Mouse (Mus musculus) WW6 (cell line): Measurements from ENCODE around the gene Eml1.
"Not testable (repeated sequence)": the region's sequence is repeated elsewhere in the genome, so short reads cannot be mapped to it uniquely, and the experiment has no call there.

Experiments used
- DNase-seq: peaks from one replicate; pipeline ENCODE4 v3.0.0-alpha.2; 2013; ENCODE audit warnings: low read depth, low spot score

Gene Eml1

GRCm38 (mm10) chr12:108474440-108474839, 103.7 kb downstream of the Eml1 start:
- no peak for DNase-seq

GRCm38 (mm10) chr12:108478714-108479113, 108.0 kb downstream of the Eml1 start:
- no peak for DNase-seq

DNA sequence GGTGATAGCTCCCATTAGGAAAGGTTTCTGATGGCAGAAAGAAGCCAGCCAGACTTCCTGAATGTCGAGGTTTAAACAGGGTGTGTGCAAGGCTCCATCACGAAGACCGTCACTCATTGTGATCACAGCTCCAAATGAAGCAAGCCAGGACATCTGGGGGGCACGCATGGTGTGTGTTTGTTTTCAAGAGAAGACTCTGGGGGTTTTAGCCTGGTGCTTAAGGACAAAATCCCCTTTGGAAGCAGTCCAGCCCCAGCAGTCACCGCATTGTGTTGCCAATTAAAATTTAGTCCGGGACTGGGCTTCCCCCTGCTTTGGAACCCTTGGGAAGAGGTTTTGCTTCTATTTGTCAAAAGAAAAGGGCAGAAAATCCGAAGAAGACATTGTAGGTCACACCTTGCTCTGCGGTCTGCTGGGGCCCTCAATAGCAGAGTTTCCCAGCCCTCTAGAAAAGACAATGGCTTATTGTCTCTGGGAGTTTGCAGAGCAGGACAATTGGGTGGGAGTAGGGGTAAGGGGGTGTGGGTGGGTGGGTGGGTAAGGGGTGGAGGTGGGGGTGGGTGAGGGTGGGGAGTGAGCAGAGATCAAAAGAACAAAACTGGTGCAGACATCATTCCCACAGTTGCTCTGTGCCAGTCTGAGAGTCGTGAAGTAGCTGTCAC, 110.1 kb downstream of the Eml1 start:
- DNase-seq: no peak

DNA sequence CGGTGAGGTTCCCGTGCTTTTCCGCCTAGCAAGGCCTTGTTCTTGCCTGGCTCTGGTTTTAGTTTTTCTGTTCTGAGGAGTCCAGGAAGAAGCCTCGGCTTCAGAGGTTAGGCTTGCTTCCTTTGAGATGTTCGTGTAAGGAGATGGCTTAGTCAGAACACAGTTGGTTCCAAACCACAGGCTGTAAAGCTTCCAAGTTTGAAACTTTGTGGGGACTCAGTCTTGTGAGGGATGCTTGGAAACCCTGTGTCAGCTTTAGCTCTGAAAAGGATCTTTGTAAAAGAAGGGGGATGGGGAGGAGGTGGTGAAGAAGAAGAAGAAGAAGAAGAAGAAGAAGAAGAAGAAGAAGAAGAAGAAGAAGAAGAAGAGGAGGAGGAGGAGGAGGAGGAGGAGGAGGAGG, 118.3 kb downstream of the Eml1 start:
- DNase-seq: no peak

DNA sequence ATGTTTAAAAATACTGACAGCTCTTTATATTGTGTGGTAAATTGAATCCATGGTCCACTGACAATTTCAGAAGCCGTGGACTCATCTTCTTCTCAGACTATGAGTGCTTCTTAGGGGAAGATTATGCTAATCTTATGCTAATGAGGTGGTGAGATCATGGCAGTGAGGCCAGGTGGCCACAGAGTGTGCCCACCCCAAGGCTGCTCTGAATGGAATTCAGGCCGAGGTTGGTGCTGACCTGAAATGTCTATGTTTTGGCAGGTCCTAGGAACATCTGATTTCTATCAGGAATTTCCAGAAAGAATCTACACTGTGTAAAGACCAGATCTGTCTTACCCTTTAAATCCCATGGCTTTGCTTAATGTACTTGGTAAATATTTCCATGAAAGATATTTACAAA, 119.0 kb downstream of the Eml1 start:
- DNase-seq: no peak

GRCm38 (mm10) chr12:108490336-108490735, 119.6 kb downstream of the Eml1 start:
- no peak for DNase-seq

GRCm38 (mm10) chr12:108490954-108491353, 120.2 kb downstream of the Eml1 start:
- DNase-seq: no peak

- DNase-seq: no peak
Observed at GRCm38 (mm10) chr12:108494011-108494541, 123.3 kb downstream of the Eml1 start.

DNA sequence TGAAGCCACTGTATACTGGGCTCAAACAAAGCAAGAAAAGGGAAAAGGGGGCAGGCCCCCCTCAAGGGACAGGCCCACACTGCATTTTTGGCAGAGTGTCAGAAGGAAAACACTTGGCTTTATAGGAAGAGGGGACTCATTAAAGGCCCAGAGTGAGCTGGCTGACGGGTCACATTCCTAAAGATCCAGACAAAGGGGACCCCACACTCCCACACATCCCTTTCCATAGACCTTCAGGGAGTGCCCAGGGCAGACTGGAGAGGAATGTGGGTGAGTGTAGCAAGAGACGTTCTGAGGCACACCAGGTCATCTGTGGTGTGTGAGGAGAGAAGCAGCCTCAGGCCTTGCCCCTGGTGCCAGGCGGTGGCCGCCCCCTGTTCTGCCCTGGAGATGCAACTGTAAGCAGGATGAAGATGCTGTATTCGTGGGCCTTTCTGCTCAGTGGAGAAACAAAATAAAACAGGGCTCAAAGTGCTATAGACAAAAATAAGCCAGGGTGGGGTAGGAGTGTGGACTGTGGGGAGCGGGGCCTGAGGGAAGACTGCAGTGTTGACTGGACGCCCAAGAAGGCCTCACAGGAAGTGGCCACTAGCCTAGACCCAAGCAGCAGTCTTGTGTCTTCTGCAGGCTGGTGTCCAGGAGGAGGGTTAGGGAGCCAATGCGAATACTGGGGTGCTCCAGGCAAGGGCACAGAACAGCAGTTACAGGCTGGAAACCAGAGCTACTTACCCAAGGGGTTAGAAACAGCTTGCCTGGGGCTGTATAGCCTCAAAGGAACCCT, 124.9 kb downstream of the Eml1 start:
- no peak for DNase-seq

DNA sequence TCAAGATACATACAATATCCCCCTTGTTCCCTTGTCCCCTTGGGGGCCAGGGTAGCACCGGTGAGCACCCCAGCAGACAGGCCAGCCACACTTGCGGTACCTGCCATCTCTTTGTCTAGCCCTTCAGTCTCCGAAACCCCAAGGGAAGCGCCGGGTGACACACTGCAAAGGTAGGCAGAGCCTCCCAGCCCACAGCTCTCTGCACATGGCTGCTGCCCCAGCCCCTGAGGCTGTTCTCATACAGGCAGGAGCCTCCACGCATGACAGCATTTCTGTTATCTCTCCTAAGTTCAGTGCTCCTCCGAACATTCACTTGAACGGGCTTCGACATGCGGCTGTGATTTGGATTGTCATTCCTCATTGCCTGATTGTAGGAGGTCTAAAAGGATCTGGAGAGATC, 132.3 kb downstream of the Eml1 start:
- DNase-seq: no peak

- no peak for DNase-seq
Observed at GRCm38 (mm10) chr12:108503582-108503981, 132.8 kb downstream of the Eml1 start.

DNA sequence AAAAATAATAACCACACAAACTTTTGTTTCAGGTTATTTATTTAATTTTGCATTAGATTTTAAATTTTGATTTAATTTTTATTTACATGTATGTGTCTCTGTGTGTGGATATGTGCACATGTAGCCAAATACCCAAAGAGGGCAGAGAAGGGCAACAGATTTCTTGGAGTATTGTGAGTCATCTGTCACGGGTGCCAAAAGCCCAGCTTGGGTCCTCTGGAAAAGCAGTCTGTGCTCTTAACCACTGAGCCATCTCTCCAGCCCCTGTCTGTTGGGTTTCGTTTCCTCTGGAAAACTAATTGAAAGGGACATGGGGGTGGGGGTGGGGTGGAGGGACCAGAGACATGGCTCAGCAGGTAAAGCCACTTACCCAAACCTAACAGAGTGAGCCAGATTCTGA, 135.1 kb downstream of the Eml1 start:
- DNase-seq: no peak

- not testable (repeated sequence) for DNase-seq
Observed at GRCm38 (mm10) chr12:108507046-108507445, 136.3 kb downstream of the Eml1 start.

DNA sequence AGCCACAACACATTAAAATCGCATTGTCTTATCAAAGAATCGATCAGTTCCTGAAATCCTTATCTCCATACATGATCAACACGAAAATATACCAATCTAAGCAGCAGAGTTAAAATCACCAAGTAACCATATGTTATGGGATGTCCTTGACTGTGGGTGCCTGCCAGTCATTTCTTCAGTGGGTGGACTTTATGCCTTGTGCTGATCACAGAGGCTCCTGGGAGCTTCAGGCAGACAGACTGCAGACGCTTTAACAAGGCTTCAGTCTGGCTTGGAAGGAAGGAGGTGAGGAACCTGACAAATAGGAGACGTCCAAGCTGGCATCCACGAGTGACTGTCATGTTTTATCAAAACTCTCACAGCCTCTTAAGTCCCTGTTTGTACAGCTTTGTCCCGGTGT, 139.8 kb downstream of the Eml1 start:
- DNase-seq: no peak

DNA sequence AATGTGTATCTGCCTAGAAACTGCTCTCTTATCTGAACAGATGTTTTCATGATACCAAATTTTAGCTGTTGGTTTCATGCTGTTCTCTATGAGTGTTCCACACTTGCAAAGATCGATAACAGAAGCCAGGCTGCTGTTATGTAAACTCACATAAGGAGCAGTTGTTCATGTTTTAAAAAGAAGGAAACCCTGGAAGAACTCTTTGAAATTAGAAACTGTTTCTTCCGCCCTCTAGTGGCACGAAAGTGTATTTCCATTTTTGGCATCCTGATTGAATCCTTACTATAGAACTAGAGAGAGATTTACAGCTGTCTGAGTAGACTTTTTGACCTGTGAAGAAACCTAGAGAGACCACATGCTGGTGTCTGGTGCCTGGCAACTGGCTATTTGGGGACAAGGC, 140.3 kb downstream of the Eml1 start:
- no peak for DNase-seq

DNA sequence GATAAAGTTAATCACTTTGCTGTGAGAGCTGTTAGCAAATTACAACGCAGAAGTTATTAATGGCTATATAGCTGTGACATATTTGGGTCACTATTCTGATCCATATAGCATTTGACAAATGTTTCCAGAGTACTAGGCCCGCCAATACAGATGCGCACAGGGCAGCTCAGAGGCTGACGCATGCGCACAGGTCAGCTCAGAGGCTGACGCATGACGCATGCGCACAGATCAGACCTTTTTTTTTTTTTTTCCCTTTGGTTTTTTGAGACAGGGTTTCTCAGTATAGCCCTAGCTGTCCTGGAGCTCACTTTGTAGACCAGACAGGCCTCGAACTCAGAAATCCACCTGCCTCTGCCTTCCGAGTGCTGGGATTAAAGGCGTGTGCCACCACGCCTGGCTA, 144.7 kb downstream of the Eml1 start:
- no peak for DNase-seq

DNA sequence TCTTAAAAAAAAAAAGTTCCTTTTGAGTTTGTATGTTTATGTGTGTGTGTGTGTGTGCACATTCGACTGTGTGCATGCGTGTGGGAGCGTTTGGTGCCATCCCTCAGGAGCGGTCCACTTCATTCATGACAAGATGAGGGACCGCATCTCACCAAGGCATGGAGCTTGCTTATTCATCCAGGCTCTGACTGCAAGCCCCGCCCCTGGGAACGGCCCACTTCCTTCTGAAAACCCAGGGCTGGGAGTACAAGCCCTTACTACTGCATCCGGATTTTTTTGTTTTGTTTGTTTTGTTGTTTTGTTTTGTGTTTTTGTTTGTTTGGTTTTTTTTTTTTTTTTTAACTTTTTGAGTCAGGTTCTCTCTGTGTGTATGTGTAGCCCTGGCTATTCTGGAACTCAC, 148.6 kb downstream of the Eml1 start:
- no peak for DNase-seq

- DNase-seq: peak; percentile 55
Observed at GRCm38 (mm10) chr12:108529214-108529613, 158.5 kb downstream of the Eml1 start.

- DNase-seq: no peak
Observed at GRCm38 (mm10) chr12:108534484-108534883, 163.7 kb downstream of the Eml1 start.

- DNase-seq: peak; percentile 61
Observed at GRCm38 (mm10) chr12:108536461-108536860, 165.7 kb downstream of the Eml1 start.

DNA sequence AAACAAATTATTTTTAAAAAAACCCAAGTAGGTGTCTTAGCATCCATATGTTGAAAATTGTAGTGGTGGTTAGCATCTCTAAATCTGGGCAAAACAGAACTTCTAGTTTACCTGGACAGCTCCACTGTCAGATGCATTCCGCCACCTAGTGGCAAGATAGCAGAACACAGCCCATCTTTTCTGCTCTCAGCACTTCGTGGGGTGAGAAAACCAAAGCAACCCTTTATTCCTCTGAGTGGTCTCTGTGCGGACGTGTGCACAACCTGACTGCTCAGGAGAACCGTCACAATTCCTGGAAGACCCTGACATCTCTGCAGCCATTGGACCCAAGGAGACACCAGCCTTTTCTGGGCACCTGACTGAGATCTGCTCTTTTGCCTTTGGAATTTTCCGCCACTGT, 170.3 kb downstream of the Eml1 start:
- DNase-seq: no peak

DNA sequence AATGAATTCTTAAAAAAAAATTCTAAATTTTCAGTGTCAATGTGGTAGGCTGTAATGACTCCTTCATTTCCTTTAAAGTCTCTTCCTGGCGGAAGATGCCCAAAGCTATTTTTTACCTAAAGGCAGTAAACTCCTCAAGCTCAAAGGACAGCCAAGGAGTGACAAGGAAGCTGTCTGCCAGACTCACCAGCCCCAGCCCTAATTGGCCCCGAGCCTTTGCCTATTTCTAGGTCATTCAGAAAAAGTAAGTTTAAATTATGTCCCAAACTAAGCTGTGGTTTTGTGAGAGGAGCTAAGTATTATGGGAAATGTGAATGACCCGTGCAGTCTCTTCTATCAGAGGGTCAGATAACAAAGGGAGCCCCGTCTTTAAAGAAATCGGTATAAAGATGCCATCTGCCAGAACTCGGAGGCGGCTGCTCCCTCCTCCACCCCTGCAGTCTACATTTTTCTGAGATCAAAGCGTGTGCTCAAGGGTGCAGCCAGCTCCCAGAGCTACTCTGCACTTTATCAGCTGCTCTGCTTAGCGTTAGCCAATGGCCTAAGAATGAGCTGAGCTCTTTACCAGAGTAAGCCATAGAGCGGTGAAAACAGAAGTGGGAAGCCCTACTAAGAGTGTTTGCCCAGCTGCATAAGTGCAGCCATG, 175.9 kb downstream of the Eml1 start:
- no peak for DNase-seq
